Mouse (Mus musculus) ES-Bruce4 (cell line): Measurements from ENCODE around the gene Hs3st1. TPM values are rescaled to one million over a fixed set of nuclear protein-coding genes. Genes with fewer than 3 reads are reported as not detected.
"Not testable (repeated sequence)": the region's sequence is repeated elsewhere in the genome, so short reads cannot be mapped to it uniquely, and the experiment has no call there.

Experiments used
- H3K27ac ChIP-seq: 2 replicates; pipeline ENCODE4 v1.5.1; 2012; ENCODE audit warnings: low read length, inconsistent platforms; ENCODE audit not compliant: insufficient read depth
- H3K27me3 ChIP-seq: 2 replicates; pipeline ENCODE4 v1.6.1; 2012; ENCODE audit warnings: mild to moderate bottlenecking, low read length, inconsistent platforms; ENCODE audit not compliant: control insufficient read depth, poor library complexity, insufficient read depth, severe bottlenecking
- H3K36me3 ChIP-seq: 2 replicates; pipeline ENCODE4 v1.6.1; 2012; ENCODE audit warnings: inconsistent platforms, mild to moderate bottlenecking, low read length, moderate library complexity; ENCODE audit not compliant: control insufficient read depth, poor library complexity, insufficient read depth, severe bottlenecking
- H3K4me1 ChIP-seq: one replicate; pipeline ENCODE4 v1.8.1; 2011; ENCODE audit warnings: low read length; ENCODE audit not compliant: control insufficient read depth, insufficient read depth
- H3K4me3 ChIP-seq: 2 replicates; pipeline ENCODE4 v1.5.1; 2011; ENCODE audit warnings: low read depth, mild to moderate bottlenecking, low read length
- H3K9ac ChIP-seq: 2 replicates; pipeline ENCODE4 v1.6.1; 2012; ENCODE audit warnings: low read depth, mild to moderate bottlenecking, inconsistent platforms; ENCODE audit not compliant: poor library complexity, severe bottlenecking
- H3K9me3 ChIP-seq: replicated peaks from 2 replicates; pipeline ENCODE4 v1.6.1; 2012; ENCODE audit warnings: mild to moderate bottlenecking, low read length, inconsistent platforms; ENCODE audit not compliant: control insufficient read depth, poor library complexity, insufficient read depth, severe bottlenecking
- CTCF ChIP-seq: IDR thresholded peaks from one replicate; pipeline ENCODE4 v1.8.1; 2011; ENCODE audit warnings: low read depth, low read length
- EP300 ChIP-seq: IDR thresholded peaks from 2 replicates; pipeline ENCODE4 v1.6.1; 2011; ENCODE audit warnings: low read depth, low read length; ENCODE audit not compliant: insufficient read depth
- POLR2A ChIP-seq: IDR thresholded peaks from one replicate; pipeline ENCODE4 v1.8.1; 2011; ENCODE audit warnings: low read length; ENCODE audit not compliant: insufficient read depth
- polyA plus RNA-seq: library from polyadenylated mRNA; stranded (reverse); fragments of >200 nt; gene quantifications from 2 replicates; pipeline ENCODE4 v1.2.4, GENCODE M21; 2011; ENCODE audit warnings: low read depth; ENCODE audit not compliant: missing spikeins, insufficient read depth, insufficient read length

The Hs3st1 gene
- 1.2 and 1.8 TPM in 2 replicates for polyA plus RNA-seq

DNA sequence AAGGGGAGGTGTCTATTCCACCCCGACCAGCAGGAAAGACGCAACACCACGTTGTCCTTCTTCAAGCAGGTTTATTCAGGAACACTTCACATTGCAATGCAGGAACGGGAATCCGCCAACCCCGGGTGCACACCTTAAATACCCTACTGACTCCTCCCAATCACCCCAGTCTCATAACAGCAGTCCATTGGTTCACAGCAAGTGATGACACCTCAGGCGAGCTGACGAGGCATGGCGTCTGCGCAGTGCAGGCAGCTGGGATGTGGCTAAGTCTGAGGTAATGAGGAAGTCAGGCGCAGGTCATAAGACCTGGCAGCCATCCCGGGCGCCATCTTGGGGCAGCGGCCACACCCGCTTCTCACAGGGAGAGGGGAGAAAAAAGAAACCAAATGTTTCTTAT lies at the start of gene Hs3st1:
Gene Hs3st1, minus strand, starts transcription at position 101 of the 400 bp plus-strand sequence.
- H3K9me3 ChIP-seq, H3K4me3 ChIP-seq, H3K27ac ChIP-seq, H3K4me1 ChIP-seq, H3K27me3 ChIP-seq, H3K9ac ChIP-seq, H3K36me3 ChIP-seq: not testable (repeated sequence)

DNA sequence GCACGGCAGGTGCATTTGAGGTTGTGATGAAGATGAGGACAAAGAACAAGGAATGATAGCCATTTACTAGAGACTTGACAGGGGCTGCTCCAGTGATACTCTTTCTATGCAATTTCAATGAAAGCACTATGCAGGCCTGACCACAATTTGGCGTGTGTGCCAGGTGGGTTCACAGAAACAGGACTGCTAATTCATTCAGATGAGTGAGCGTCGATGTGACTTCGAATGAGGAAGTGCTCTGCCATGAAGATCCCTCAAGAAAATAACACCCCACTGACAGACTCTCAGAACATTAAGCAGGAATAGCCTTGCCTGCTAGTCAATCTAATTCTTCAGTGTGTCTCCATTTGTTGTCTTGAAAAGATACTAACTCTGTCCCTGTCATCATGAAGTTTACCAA lies 49.4 kb upstream of the Hs3st1 start:
- Histone ChIP-seq H3K27me3 (no peaks in the 10 kb centered on the region), H3K4me3 (no peak overlapping the region), H3K9me3 (no peaks in the 10 kb centered on the region), H3K4me1 (no peaks in the 10 kb centered on the region), H3K27ac (no peak overlapping the region), H3K9ac (no peak overlapping the region), H3K36me3 (no peaks in the 10 kb centered on the region)
- TF ChIP-seq CTCF, result no peak
- no peak for TF ChIP-seq EP300
- TF ChIP-seq POLR2A, result no peak

DNA sequence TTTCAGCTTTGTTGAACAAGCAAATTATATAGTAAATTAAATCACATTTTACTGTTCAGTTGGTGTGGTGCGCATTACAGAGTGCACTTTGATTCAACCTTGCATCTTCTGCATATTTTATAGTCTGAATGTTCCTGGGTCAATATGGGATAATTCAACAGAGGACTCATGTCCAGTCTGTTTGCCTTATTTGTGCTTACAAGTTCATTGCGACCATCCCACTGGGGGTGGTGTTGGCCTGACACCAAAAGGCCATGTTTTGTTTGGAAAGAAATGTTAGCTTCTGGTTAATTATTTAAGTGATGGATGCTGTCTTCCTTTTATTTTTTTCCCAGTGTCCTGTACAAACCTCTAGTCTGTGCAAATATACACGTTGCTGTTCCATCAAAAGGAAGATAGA lies 48.7 kb upstream of the Hs3st1 start:
- H3K4me3 ChIP-seq, result no peak overlapping the region
- no peaks in the 10 kb centered on the region for H3K4me1 ChIP-seq
- TF ChIP-seq CTCF (no peak), EP300 (no peak), POLR2A (no peak)
- H3K27ac ChIP-seq, result no peak overlapping the region
- H3K36me3 ChIP-seq, result no peaks in the 10 kb centered on the region
- no peak overlapping the region for H3K9ac ChIP-seq
- no peaks in the 10 kb centered on the region for H3K27me3 ChIP-seq
- H3K9me3 ChIP-seq, result no peaks in the 10 kb centered on the region

DNA sequence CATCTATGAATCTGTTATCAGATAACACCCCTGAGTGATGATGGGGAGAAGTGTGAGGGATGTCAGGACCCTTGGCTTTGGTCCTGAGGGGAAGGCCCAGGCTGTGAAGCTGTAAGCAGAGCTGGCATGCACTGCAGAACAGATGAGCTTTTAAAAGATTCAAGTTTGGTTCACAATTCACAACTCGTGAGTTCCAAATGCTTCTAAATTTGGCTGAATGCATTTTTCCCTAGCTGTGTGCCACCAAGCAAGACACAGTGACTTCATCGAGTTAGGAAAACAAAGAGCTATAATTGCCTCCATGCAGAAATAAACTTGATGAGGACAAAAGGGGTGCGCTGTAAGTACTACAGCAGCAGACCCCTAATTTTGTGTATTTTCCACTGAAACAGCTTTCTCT lies 48.2 kb upstream of the Hs3st1 start:
- H3K27me3 ChIP-seq, result no peaks in the 10 kb centered on the region
- no peaks in the 10 kb centered on the region for H3K36me3 ChIP-seq
- H3K27ac ChIP-seq, result no peak overlapping the region
- no peak overlapping the region for H3K9ac ChIP-seq
- no peak overlapping the region for H3K4me3 ChIP-seq
- no peaks in the 10 kb centered on the region for H3K4me1 ChIP-seq
- H3K9me3 ChIP-seq, result no peaks in the 10 kb centered on the region
- TF ChIP-seq CTCF, result no peak
- no peak for TF ChIP-seq EP300
- no peak for TF ChIP-seq POLR2A

DNA sequence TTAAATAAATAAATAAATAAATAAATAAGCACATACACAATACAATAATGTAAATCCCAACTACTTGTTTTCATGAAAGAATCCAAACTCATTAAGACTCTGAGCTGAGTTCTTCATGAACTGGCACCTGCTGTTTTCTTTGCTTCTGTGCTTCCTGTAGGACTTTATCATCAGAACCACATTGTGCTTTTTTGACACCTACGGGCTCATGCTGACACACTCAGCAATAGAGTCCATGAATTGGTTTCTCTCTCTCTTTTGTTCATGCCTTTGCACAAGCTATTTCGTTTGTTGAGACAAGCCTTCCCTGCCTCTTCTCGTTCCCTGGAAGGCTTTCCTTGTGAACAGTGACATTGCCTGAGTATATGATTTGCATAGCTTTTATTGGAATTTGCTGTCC lies 46.8 kb upstream of the Hs3st1 start:
- no peaks in the 10 kb centered on the region for H3K27me3 ChIP-seq
- H3K4me1 ChIP-seq, result no peaks in the 10 kb centered on the region
- no peak overlapping the region for H3K27ac ChIP-seq
- H3K9ac ChIP-seq, result no peak overlapping the region
- H3K36me3 ChIP-seq, result no peaks in the 10 kb centered on the region
- no peak for TF ChIP-seq POLR2A
- no peak for TF ChIP-seq EP300
- TF ChIP-seq CTCF, result no peak
- H3K9me3 ChIP-seq, result no peaks in the 10 kb centered on the region
- no peak overlapping the region for H3K4me3 ChIP-seq

DNA sequence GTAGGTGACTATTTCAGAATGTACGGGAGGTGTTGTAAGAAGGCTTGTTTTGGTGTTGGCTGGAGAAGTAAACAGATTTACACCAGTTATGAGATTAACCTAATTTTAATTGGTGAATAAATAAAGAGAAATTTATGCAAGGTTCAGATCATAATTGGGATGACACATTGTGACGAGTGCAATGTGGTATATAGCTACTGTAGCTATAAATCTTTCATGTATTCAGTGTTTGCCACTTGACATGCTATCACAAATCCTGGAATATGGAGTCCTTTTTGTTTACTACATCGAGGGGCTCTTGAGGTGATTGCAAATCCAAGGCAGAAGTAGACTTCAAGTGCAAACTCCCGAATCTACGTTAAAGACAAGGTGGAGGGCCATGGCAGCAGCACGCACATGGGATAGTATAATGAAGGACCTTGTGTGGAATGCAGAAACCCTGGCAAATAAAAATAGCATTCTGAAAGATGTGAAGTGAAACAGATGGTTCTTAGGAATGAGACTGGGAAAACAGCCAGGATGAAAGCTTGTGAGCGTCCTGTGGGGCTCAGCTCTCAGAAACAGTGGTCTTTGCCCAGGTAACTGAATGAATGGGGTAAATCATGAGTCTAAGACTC lies 21.9 kb upstream of the Hs3st1 start:
- H3K9me3 ChIP-seq, result no peaks in the 10 kb centered on the region
- TF ChIP-seq EP300, result no peak
- no peak for TF ChIP-seq POLR2A
- no peak for TF ChIP-seq CTCF
- H3K4me3 ChIP-seq, result no peak overlapping the region
- no peaks in the 10 kb centered on the region for H3K36me3 ChIP-seq
- no peaks in the 10 kb centered on the region for H3K27me3 ChIP-seq
- no peak overlapping the region for H3K9ac ChIP-seq
- H3K27ac ChIP-seq, result no peak overlapping the region
- no peaks in the 10 kb centered on the region for H3K4me1 ChIP-seq
